Mouse (Mus musculus) CH12.LX (cell line): Measurements from ENCODE around the gene Pck2. TPM values are rescaled to one million over a fixed set of nuclear protein-coding genes. Genes with fewer than 3 reads are reported as not detected.

Experiments
- DNase-seq: peaks from one replicate; pipeline ENCODE4 v3.0.0-alpha.2; 2013; ENCODE audit errors: extremely low read depth
- H3K27ac ChIP-seq: 2 replicates; pipeline ENCODE4 v1.5.1; 2012; ENCODE audit warnings: low read depth, mild to moderate bottlenecking, control low read depth, moderate library complexity; ENCODE audit not compliant: insufficient read depth
- H3K27me3 ChIP-seq: replicated peaks from 2 replicates; pipeline ENCODE3; 2012; ENCODE audit warnings: inconsistent platforms
- H3K36me3 ChIP-seq, 2 experiments: replicated peaks in 1 of 2; 2 replicates each; pipeline versions ENCODE3 to v1.6.1; 2012; ENCODE audit warnings: inconsistent platforms in 1 of 2, low read length in 1 of 2, mild to moderate bottlenecking in 1 of 2, mixed read lengths in 1 of 2, moderate library complexity in 1 of 2; ENCODE audit not compliant: control insufficient read depth in 1 of 2, insufficient read depth in 1 of 2
- H3K4me1 ChIP-seq, 2 experiments: 2 replicates each; pipeline ENCODE4 v1.6.1; 2012; ENCODE audit warnings: inconsistent platforms in 1 of 2, moderate library complexity in 1 of 2; ENCODE audit not compliant: insufficient read depth in 2 of 2, control insufficient read depth in 1 of 2
- H3K4me2 ChIP-seq: 2 replicates; pipeline ENCODE4 v1.6.1; 2012; ENCODE audit warnings: low read depth, mild to moderate bottlenecking, control low read depth; ENCODE audit not compliant: poor library complexity, insufficient read depth, severe bottlenecking
- H3K4me3 ChIP-seq, 3 experiments: fragments of 150-350 bp in 1 of 3; sonication (generic) in 1 of 3; replicated peaks in 1 of 3; 2 replicates each; pipeline versions ENCODE3 to v1.5.1; 2011 to 2012; ENCODE audit warnings: low read depth in 2 of 3, low read length in 2 of 3, mild to moderate bottlenecking in 2 of 3, moderate library complexity in 2 of 3, control low read depth in 1 of 3, improper control_type of control experiment in 1 of 3, inconsistent platforms in 1 of 3, mixed read lengths in 1 of 3; ENCODE audit not compliant: poor library complexity in 1 of 3
- H3K79me2 ChIP-seq: replicated peaks from 2 replicates; pipeline ENCODE4 v1.6.1; 2012; ENCODE audit warnings: mild to moderate bottlenecking, moderate library complexity; ENCODE audit not compliant: control insufficient read depth, poor library complexity, insufficient read depth, severe bottlenecking; ENCODE audit errors: extremely low read depth
- H3K9ac ChIP-seq: 2 replicates; pipeline ENCODE4 v1.6.1; 2012; ENCODE audit warnings: low read depth, mild to moderate bottlenecking, control low read depth, moderate library complexity; ENCODE audit not compliant: insufficient read depth
- H3K9me3 ChIP-seq: replicated peaks from 2 replicates; pipeline ENCODE3; 2012; ENCODE audit warnings: low read length, inconsistent platforms, mixed read lengths
- BHLHE40 ChIP-seq: IDR thresholded peaks from 2 replicates; pipeline ENCODE4 v1.6.1; 2011; ENCODE audit warnings: mild to moderate bottlenecking, low read depth, low read length, improper control_type of control experiment
- CHD2 ChIP-seq: IDR thresholded peaks from 2 replicates; pipeline ENCODE4 v1.6.1; 2011; ENCODE audit warnings: low read length, improper control_type of control experiment
- E2F4 ChIP-seq: IDR thresholded peaks from 2 replicates; pipeline ENCODE4 v1.6.1; 2011; ENCODE audit warnings: low read depth, low read length, improper control_type of control experiment; ENCODE audit not compliant: insufficient replicate concordance
- ELF1 ChIP-seq: IDR thresholded peaks from 2 replicates; pipeline ENCODE4 v1.6.1; 2014; ENCODE audit warnings: low read depth, mild to moderate bottlenecking, inconsistent platforms, low read length, improper control_type of control experiment
- IRF4 ChIP-seq: IDR thresholded peaks from 2 replicates; pipeline ENCODE4 v1.6.1; 2014; ENCODE audit warnings: low read depth, mild to moderate bottlenecking, inconsistent platforms, low read length, improper control_type of control experiment
- JUN ChIP-seq: IDR thresholded peaks from 2 replicates; pipeline ENCODE4 v1.6.1; 2011; ENCODE audit warnings: low read depth, mild to moderate bottlenecking, low read length, improper control_type of control experiment, moderate library complexity; ENCODE audit not compliant: insufficient read depth
- JUND ChIP-seq: conservative IDR thresholded peaks from 2 replicates; pipeline ENCODE4 v1.6.1; 2011; ENCODE audit warnings: low read depth, low read length, improper control_type of control experiment
- KAT2A ChIP-seq: IDR thresholded peaks from 2 replicates; pipeline ENCODE4 v1.6.1; 2012; ENCODE audit warnings: low read length, improper control_type of control experiment, inconsistent platforms; ENCODE audit not compliant: insufficient replicate concordance
- MAX ChIP-seq: IDR thresholded peaks from 2 replicates; pipeline ENCODE4 v1.6.1; 2011; ENCODE audit warnings: low read length, improper control_type of control experiment
- MXI1 ChIP-seq: IDR thresholded peaks from 2 replicates; pipeline ENCODE4 v1.6.1; 2011; ENCODE audit warnings: mild to moderate bottlenecking, low read depth, low read length, improper control_type of control experiment
- MYC ChIP-seq: IDR thresholded peaks from 2 replicates; pipeline ENCODE4 v1.6.1; 2011; ENCODE audit warnings: low read depth, mild to moderate bottlenecking, improper control_type of control experiment, low read length
- RAD21 ChIP-seq: IDR thresholded peaks from 2 replicates; pipeline ENCODE4 v1.6.1; 2011; ENCODE audit warnings: low read depth, mild to moderate bottlenecking, low read length, improper control_type of control experiment, moderate library complexity
- ZNF384 ChIP-seq: IDR thresholded peaks from 2 replicates; pipeline ENCODE4 v1.6.1; 2012; ENCODE audit warnings: low read depth, low read length, improper control_type of control experiment, inconsistent platforms
- dilution Hi-C: fragments of 300-500 bp; cut with MboI; formaldehyde crosslinking; loops from 2 replicates; pipeline ENCODE4 v1.14.3; 2020; ENCODE audit warnings: low sequenced_read_pairs; ENCODE audit not compliant: extremely low pct_unique_long_range_greater_than_20kb, extremely low pct_ligation_motif_present
- in situ Hi-C: fragments of 300-500 bp; cut with MboI; formaldehyde crosslinking; loops from 3 replicates; pipeline ENCODE4 v1.14.3; 2019; ENCODE audit warnings: low sequenced_read_pairs, low pct_ligation_motif_present, low pct_unique_long_range_greater_than_20kb, mixed read lengths
- polyA plus RNA-seq: library from polyadenylated mRNA; unstranded; fragments of >175 nt; gene quantifications from 2 replicates; pipeline ENCODE4 v1.2.1, GENCODE M21; 2012; ENCODE audit warnings: low read depth; ENCODE audit not compliant: insufficient read length
- total RNA-seq, 2 experiments: library from RNA; depleted of rRNA; stranded (reverse); fragments of 300-350 nt in 1 of 2; fragments of >200 nt in 1 of 2; gene quantifications; 2 replicates each; pipeline ENCODE4 v1.2.3; 2012 to 2014

Pck2 gene
- total and polyA plus RNA-seq, 3 experiments = 120 to 286 (median 144) TPM

- Histone ChIP-seq H3K36me3 (peaks cover 32 to 50% of the 10 kb centered on the region in 2 experiments), H3K79me2 (no peaks in the 10 kb centered on the region), H3K4me2 (no peak overlapping the region), H3K4me1 (peaks cover 0 to 7% of the 10 kb centered on the region in 2 experiments; a peak in 2 of 4 replicates), H3K9ac (no peak overlapping the region)
- dilution Hi-C loops = no loop called here
- TF ChIP-seq JUND = no peak
- TF ChIP-seq ELF1 = no peak
- TF ChIP-seq KAT2A = no peak
- TF ChIP-seq CHD2 = no peak
- TF ChIP-seq, all 38 proteins: peak for 0
- Histone ChIP-seq H3K27me3 (no peaks in the 10 kb centered on the region), H3K4me3 (no peak overlapping the region), H3K27ac (no peak overlapping the region), H3K9me3 (no peaks in the 10 kb centered on the region)
- in situ Hi-C loops = no loop called here
- no peak for DNase-seq
These were observed 11.3 kb downstream of the Pck2 start for GRCm38 (mm10) chr14:55551347-55551746.

- Histone ChIP-seq H3K9ac (no peak overlapping the region), H3K4me2 (no peak overlapping the region), H3K27ac (no peak overlapping the region), H3K79me2 (no peaks in the 10 kb centered on the region), H3K36me3 (peaks cover 29 to 46% of the 10 kb centered on the region in 2 experiments), H3K9me3 (no peaks in the 10 kb centered on the region), H3K27me3 (no peaks in the 10 kb centered on the region), H3K4me3 (no peak overlapping the region), H3K4me1 (peaks cover 0 to 9% of the 10 kb centered on the region in 2 experiments; a peak in 2 of 4 replicates)
- dilution Hi-C loops (no loop called here), in situ Hi-C loops (no loop called here)
- no peak for TF ChIP-seq JUN
- no peak for TF ChIP-seq RAD21
- TF ChIP-seq BHLHE40 = no peak
- no peak for TF ChIP-seq ZNF384
- no peak for TF ChIP-seq MAX
- no peak for TF ChIP-seq CHD2
- TF ChIP-seq E2F4 = no peak
- TF ChIP-seq IRF4 = no peak
- no peak for TF ChIP-seq MXI1
- no peak for DNase-seq
These were observed 11.7 kb downstream of the Pck2 start for GRCm38 (mm10) chr14:55551794-55552193.

DNA sequence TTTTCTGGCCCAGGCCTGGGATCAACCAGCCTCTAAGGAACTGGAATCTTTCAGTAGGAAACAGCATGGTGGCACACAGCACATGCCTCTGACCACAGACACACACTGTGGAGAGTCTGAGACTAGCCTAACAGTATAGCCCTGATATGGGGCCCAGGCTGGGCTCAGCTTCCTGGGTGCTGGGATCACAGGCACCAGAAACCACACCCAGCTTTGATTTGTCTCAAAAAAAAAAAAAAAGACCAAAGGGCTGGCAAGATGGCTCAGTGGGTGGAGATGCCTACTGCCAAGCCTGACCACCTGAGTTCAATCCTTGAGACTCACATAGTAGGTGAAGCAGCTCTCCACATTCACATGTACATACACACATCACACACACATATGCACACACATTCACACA is 14.6 kb downstream of the Pck2 start:
- no peak overlapping the region for H3K27ac ChIP-seq
- peaks cover 4 to 17% of the 10 kb centered on the region in 2 experiments for H3K36me3 ChIP-seq
- no peak overlapping the region for H3K9ac ChIP-seq
- H3K4me2 ChIP-seq = no peak overlapping the region
- dilution Hi-C loops = no loop called here
- no peaks in the 10 kb centered on the region for H3K27me3 ChIP-seq
- no peak for DNase-seq
- in situ Hi-C loops = no loop called here
- peaks cover 3% of the 10 kb centered on the region; the same call in 1 of the 2 replicates for H3K79me2 ChIP-seq
- peaks cover 2 to 22% of the 10 kb centered on the region in 2 experiments; a peak in 3 of 4 replicates for H3K4me1 ChIP-seq
- H3K4me3 ChIP-seq = no peak overlapping the region
- TF ChIP-seq ZNF384 (peak; percentile 21; the same call in 1 of the 2 replicates), MYC (no peak)
- TF ChIP-seq, all 38 proteins: peak for 1
- no peaks in the 10 kb centered on the region for H3K9me3 ChIP-seq
